Mouse (Mus musculus) adrenal gland, adult 18-20 months (tissue): ENCODE data around the gene Spata31d1b. TPM values are rescaled to one million over a fixed set of nuclear protein-coding genes. Genes with fewer than 3 reads are reported as not detected.
"Not testable (repeated sequence)": the region's sequence is repeated elsewhere in the genome, so short reads cannot be mapped to it uniquely, and the experiment has no call there.

Experiments used
- DNase-seq, 2 experiments: peaks; one replicate each; pipeline ENCODE4 v3.0.0; 2021 to 2022; ENCODE audit warnings: low spot score in 2 of 2
- long read RNA-seq, 2 experiments: library from polyadenylated mRNA; stranded (forward); transcript quantifications; one replicate each; pipeline ENCODE4 v2.0.0; 2021
- total RNA-seq, 2 experiments: library from RNA; stranded (reverse); gene quantifications; 1 replicate in 1 of 2; 2 replicates in 1 of 2; pipeline ENCODE4 v1.2.3; 2021

Gene Spata31d1b
- not detected for total RNA-seq
- long read RNA-seq, experiment 1: 0 reads
- long read RNA-seq, experiment 2: 0 reads

GRCm38 (mm10) chr13:59711984-59712383 lies at the start of gene Spata31d1b:
Gene Spata31d1b, plus strand, starts transcription at chr13:59712284.
- not testable (repeated sequence) for DNase-seq

GRCm38 (mm10) chr13:59663939-59664712 lies 48.0 kb upstream of the Spata31d1b start:
- DNase-seq: no peak

- DNase-seq: no peak
Measured at GRCm38 (mm10) chr13:59667763-59668162, 44.3 kb upstream of the Spata31d1b start.

DNA sequence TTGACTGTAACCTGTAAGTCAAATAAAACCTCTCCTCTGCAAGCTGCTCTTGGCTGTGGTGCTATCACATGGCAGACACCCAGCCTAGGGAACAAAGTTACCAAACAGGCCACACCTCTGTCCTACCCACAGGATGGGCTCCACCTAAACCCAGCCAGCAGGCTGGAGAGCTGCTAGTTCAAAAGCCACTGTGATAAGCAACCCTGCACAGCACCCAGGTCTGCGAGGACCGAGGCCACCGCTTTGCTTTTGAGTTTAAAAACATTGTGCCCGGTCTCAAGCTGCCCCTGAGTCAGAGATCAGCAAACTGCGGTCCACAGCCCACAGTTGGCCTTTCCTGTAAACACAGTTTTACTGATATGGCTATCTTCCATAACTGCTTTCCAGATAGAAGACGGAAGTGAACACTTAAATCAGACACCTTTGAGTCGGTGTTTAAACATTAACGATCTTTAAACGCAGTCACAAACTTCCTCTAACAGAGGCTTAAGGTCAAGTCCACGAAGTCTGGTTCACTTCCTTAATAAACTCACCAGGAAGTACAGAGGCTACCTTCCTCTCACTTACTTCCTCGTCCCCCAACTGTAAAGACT lies 43.5 kb upstream of the Spata31d1b start:
- no peak for DNase-seq

- no peak for DNase-seq
Measured at GRCm38 (mm10) chr13:59669946-59670345, 42.1 kb upstream of the Spata31d1b start.

- no peak for DNase-seq
Measured at GRCm38 (mm10) chr13:59671521-59671920, 40.6 kb upstream of the Spata31d1b start.

GRCm38 (mm10) chr13:59672248-59672647 lies 39.8 kb upstream of the Spata31d1b start:
- no peak for DNase-seq

DNA sequence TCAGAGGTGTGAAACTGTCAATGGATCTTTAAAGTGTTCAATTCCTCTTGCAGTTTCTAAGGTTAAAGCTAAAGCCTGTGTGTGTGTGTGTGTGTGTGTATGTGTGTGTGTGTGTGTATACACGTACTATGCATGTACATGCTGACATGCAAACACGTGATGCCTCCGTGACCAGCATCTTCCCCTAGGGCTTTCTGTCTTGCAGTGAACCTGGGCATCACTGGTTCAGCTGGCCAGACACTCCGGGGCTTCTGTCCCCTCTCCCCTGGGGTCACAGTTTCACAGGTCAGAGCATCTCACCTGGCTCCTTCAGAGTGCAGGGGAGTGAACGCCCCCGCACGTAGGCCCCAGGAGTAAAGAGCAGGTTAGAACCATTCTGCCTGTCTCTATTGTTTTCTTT lies 38.5 kb upstream of the Spata31d1b start:
- no peak for DNase-seq

- DNase-seq: no peak
Measured at GRCm38 (mm10) chr13:59674215-59674614, 37.9 kb upstream of the Spata31d1b start.

DNA sequence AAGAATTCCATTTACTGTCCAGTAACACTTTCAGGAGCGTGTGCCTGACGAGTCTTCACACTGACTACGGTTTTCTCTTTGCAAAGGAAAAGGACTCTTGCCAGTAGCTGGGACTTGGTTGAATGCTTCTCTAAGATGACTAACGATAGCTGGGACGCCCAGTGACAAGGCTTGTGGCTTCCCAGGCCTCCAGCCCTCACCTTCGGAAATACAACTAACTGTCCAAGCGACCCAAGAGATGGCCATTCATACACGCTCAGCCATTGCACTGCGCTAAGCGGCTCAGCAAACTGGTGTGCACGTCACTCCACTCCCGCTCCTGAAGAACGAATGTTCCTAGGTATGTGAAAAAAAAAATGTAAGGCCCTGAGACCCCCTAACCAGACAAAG lies 37.3 kb upstream of the Spata31d1b start:
- DNase-seq: peak in 1 of 2 experiments; percentile 5

DNA sequence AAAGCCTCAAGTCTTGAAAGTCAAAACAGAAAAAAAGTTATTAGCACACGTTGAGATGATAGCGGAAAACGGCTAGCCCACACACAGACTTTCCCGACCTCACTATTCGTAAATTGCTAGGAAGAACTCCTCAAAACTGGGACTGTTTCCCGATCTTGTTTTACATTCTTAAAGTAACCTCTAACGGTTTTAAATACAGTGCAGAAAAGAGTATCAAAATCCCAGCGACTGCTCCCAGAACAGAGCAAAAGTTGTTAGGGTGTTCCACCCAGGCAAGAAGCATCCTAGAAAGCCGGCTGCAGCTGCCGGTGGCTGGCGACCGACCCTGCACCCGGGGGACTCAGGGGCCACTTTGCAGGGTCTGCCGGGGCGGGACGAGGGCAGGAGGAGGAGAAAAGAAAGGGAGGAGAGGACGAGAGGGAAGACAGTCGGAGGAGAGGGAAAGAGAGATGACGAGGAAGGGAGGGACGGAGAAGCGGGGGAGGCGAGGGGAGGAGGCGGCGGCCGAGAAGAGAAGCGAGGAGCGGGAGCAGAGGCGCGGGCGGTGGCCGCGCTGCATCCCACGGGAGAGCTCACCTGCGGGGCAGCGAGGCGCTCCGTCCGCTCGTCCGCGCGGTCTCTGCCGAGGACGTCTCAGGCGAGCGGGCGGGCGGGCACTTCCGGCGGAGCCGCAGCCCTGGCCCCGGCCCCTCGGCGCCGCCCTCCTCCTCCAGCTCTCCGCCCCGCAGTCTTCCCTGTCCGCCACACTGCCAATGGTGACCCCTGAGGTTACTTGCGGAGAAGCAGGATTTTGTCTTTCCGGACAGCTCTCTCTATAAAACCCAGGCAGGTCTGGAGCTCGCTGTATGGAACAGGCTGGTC lies 36.7 kb upstream of the Spata31d1b start, which contains the start of gene Golm1:
Golm1 (minus strand) TSS at position 661 of the 861 bp plus-strand sequence.
- DNase-seq: peak; percentile 50 to 67

GRCm38 (mm10) chr13:59676316-59677229 lies 35.5 kb upstream of the Spata31d1b start:
- DNase-seq: no peak

DNA sequence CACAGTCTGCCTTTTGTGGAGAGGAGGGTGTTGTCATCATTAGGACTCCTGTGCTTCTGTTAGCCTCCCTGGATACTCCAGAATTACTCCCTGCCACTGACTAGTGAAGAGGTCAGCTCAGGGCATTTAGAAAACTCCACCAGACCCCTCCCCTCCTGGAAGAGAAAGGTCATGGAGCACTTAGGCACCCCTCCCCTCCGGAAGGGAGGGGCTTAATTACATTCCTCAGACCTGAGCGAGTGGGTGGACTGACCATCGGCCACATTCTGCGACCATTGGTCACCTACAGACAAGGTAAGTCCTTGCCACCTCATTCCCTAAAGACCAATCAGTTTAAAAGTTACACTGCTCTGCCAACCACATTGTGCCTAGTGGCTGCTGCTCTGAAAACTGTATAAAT lies 32.8 kb upstream of the Spata31d1b start:
- no peak for DNase-seq

GRCm38 (mm10) chr13:59679908-59680307 lies 32.2 kb upstream of the Spata31d1b start:
- DNase-seq: no peak

DNA sequence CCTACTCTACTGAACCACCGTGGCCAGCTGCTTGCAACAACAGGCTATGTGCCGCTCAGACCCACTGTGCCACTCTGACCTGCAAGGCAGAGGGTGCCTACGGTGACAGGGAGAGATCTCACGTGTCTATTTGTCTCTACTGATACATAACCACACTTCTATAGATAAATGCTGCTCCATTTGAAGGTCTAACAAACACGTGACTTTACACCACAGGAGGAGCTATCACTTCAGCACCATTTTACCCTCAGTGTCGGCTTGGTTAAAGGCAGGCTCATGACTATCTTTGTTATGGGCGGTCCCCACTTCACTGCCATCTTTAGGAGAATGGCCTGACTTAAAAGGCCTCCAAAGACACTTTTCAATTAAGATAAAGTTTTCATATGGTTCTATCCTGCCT lies 29.5 kb upstream of the Spata31d1b start:
- no peak for DNase-seq

DNA sequence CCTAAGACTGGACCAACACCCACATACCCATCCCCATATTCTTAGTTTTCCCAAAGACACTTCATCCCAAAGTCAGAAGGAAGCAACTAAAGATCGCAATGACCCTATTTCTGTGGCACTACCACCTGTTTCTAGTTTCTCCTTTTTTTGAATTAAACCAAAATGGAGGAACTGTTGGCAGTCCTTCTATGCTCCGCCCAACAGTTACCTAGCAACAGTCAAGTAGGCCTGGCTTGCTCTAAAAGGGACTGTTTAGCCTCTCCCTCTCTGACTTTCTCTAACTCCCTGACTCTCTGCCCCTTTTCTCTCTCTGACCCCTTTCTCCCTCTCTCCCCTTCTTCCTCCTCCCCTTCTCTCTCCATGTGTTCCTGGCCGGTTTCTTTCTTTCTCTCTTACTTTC lies 26.8 kb upstream of the Spata31d1b start:
- no peak for DNase-seq

DNA sequence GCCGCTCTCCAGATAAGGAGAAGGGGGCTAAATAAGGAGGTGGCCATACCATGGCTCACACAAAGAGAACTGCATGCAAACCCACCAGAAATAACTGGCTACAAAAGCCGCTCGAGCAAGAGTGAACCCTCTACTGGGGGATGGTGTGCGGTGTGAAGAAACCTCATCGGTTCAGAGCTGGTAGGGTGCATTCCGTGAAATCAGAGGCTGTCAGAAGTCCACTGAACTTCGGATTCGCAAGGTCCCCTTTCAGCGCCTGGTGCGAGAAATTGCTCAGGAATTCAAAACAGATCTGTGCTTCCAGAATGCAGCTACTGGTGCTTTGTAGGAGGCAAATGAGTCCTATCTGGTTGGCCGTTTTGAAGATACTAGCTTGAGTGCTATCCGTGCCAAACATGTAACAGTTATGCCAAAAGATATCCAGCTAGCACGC lies 23.7 kb upstream of the Spata31d1b start:
- no peak for DNase-seq

DNA sequence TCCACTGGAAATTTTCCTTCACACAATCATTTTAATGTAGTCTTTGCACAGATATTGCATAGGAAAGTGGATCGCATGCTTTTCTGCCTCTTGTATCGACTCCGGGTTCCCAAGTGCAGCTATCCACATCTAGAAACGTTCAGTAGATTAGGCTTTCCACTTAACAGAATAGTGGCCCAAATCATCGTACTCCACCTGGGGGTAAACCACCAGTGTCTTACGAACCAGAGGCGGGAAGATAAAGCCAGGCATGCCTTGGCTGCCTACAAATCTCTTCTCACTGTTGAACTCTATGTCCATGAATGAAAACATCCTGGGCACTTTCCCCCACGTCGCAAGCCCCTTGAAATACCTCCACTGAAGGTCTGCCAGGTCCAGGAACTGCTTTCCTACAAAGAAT lies 22.8 kb upstream of the Spata31d1b start:
- DNase-seq: no peak

DNA sequence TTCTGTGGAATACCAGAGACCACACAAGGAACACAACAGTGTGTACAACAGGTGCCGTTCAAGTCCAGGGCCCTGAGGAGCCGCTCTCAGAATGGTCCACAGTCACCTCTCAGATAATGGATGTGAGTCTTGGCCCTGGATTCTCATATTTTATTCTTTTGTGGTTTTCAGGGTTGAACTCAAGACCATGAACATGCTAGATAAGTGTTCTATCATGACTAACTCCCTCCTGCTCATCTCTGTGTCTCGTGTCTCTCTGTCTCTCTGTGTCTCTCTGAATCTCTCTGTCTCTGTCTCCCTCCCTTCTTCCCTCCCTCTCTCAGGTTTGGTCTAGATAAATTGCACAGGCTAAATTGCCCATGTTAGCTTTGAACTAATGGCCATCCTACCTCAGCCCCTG lies 22.2 kb upstream of the Spata31d1b start:
- DNase-seq: no peak

DNA sequence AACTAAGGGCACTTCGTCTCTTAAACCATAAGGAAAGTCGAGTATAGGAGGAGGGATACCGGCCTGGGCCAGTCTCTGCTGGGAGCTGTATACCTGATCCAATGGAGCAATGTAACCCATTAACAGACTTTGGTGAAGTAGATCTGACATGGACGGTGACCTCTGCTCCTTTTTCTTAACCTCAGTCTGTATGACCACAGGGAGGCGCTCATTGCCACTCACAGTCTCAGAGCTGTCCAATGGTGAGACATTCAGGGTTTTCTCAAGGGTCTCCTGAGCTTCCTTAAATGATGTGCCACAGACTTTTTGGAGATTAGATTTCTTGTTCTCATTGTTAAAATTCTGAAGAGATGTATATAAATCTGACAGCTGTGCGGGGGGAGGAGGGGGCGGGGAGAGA lies 21.5 kb upstream of the Spata31d1b start:
- DNase-seq: no peak

GRCm38 (mm10) chr13:59691478-59691877 lies 20.6 kb upstream of the Spata31d1b start:
- DNase-seq: no peak
